Mouse (Mus musculus) megakaryocyte, embryonic 14.5 days (primary cell): ENCODE measurements around the gene Smim6.

Experiments used
- FLI1 ChIP-seq: IDR thresholded peaks from 2 replicates; pipeline ENCODE4 v1.6.1; 2012; ENCODE audit warnings: low read length, inconsistent platforms, mixed read lengths
- GATA1 ChIP-seq: IDR thresholded peaks from 3 replicates; pipeline ENCODE4 v1.6.1; 2012; ENCODE audit warnings: mixed read lengths, low read length, inconsistent platforms, borderline replicate concordance

DNA sequence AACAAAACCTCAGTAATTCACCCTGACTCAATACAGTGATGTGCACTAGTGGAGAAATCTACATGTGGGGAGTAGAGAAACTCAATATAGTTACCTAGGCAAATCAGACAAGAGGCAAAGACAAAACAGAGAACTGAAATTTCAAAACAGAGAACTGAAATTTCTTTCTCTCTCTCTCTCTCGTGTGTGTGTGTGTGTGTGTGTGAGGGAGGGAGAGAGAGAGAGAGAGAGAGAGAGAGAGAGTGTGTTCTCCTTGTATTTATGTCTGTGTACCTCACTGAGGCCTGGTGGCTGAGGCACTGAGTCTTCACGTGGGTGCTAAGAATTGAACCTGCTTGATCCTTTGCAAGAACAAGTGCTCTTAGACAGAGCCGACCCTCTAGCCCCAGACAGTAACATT is 18.0 kb downstream of the Smim6 start:
- TF ChIP-seq GATA1 = no peak
- no peak for TF ChIP-seq FLI1
